ENCODE assay signal across 8 mouse cellular contexts in the genomic region with DNA sequence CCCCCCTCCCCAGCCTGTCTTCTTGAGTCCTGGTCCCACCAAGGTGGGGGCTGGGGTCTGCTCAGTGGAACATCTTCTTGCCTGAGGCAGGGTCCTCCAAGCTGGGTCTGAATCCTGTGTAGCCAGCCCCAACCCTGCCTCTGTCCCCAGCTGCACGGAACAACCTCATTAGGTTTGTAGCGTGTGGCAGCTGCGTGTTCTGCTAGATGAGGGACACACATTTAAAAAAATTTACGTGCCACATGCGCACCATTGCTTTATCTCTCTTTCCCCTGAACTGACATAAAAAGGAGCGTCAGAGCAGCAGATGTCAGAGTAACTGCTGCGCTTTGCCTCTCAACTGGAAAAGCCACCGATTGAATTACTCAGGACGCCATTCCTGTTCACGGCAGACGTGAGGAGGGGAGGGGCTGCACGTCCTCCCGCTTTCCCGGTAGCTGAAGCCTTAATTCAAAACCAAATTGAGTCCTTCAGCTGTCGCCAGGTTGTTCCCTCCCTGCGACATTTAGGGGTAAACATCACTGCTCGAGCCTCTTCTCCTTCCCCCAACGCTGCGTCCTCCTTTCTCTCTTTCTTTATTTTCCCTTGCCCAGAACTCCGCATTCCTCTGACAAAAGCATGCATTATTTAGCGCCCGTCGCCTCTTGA.
DNase-seq lines count a peak whose midpoint lies in the region; ATAC-seq lines count a peak whose summit lies in the region.

No protein-coding gene starts in this region.

- H3K27ac ChIP-seq in heart, embryonic 16.5 days (ENCODE audit: low read length), result no peak overlapping the region
- peak overlapping the region; percentile 31 for H3K27ac ChIP-seq in hindbrain, embryonic 16.5 days (ENCODE audit: low read depth, low read length)
- H3K27ac ChIP-seq in neural tube, embryonic 11.5 days (ENCODE audit: low read depth, low read length), result peak overlapping the region; percentile 7; the same call in 1 of the 2 replicates

- H3K9me3 ChIP-seq in heart, embryonic 16.5 days (replicated peaks; ENCODE audit: control insufficient read depth, low read length), result no peaks in the 10 kb centered on the region
- no peaks in the 10 kb centered on the region for H3K9me3 ChIP-seq in hindbrain, embryonic 16.5 days (ENCODE audit: control insufficient read depth, low read length)
- H3K9me3 ChIP-seq in neural tube, embryonic 11.5 days (ENCODE audit: control insufficient read depth, low read length), result no peaks in the 10 kb centered on the region

- peak overlapping the region; percentile 55 for H3K4me2 ChIP-seq in heart, embryonic 16.5 days (ENCODE audit: low read depth, low read length)
- peak overlapping the region; percentile 56 for H3K4me2 ChIP-seq in hindbrain, embryonic 16.5 days (ENCODE audit: low read length)
- peak overlapping the region; percentile 41 for H3K4me2 ChIP-seq in neural tube, embryonic 11.5 days (ENCODE audit: low read depth)

- ATAC-seq in heart, embryonic 16.5 days (replicated peaks; ENCODE audit: extremely low read depth, insufficient read depth, low FRiP score), result no peak
- peak; percentile 38 for ATAC-seq in hindbrain, embryonic 16.5 days
- ATAC-seq in neural tube, embryonic 11.5 days (ENCODE audit: insufficient read depth, low FRiP score, low TSS enrichment), result peak; percentile 83
- ATAC-seq in activated CD4-positive, CD25-positive, alpha-beta regulatory T cell, adult 4 months, result no peak

- no peak overlapping the region; the same call in 1 of the 2 replicates for H3K9ac ChIP-seq in heart, embryonic 16.5 days (ENCODE audit: low read length)
- H3K9ac ChIP-seq in hindbrain, embryonic 16.5 days (ENCODE audit: low read depth, low read length), result peak overlapping the region; percentile 12; the same call in 1 of the 2 replicates
- H3K9ac ChIP-seq in neural tube, embryonic 11.5 days (ENCODE audit: low read length), result no peak overlapping the region

- peaks cover 15% of the 10 kb centered on the region for H3K4me1 ChIP-seq in heart, embryonic 16.5 days (ENCODE audit: control insufficient read depth, insufficient read depth, low read length)
- H3K4me1 ChIP-seq in hindbrain, embryonic 16.5 days (ENCODE audit: control insufficient read depth, insufficient read depth, low read depth, low read length), result peaks cover 38% of the 10 kb centered on the region
- H3K4me1 ChIP-seq in neural tube, embryonic 11.5 days (ENCODE audit: control insufficient read depth, insufficient read depth, low read length), result peaks cover 10% of the 10 kb centered on the region; the same call in 1 of the 2 replicates

- 13% methylated on average over 23 of the region's 23 CpGs for WGBS in heart, embryonic 16.5 days
- WGBS in hindbrain, embryonic 16.5 days, result 2% methylated on average over 23 of the region's 23 CpGs
- 2% methylated on average over 23 of the region's 23 CpGs for WGBS in neural tube, embryonic 11.5 days

- no peaks in the 10 kb centered on the region for H3K36me3 ChIP-seq in heart, embryonic 16.5 days (ENCODE audit: control insufficient read depth, insufficient read depth)
- no peaks in the 10 kb centered on the region for H3K36me3 ChIP-seq in hindbrain, embryonic 16.5 days (ENCODE audit: control insufficient read depth, insufficient read depth, low read length)
- H3K36me3 ChIP-seq in neural tube, embryonic 11.5 days (ENCODE audit: control insufficient read depth, insufficient read depth, low read length), result no peaks in the 10 kb centered on the region

- peaks cover 2% of the 10 kb centered on the region; the same call in 1 of the 2 replicates for H3K27me3 ChIP-seq in heart, embryonic 16.5 days (ENCODE audit: control insufficient read depth, insufficient read depth, low read length)
- peaks cover 2% of the 10 kb centered on the region for H3K27me3 ChIP-seq in hindbrain, embryonic 16.5 days (replicated peaks; ENCODE audit: control insufficient read depth, insufficient read depth, low read length)
- H3K27me3 ChIP-seq in neural tube, embryonic 11.5 days (ENCODE audit: control insufficient read depth, insufficient read depth, low read length), result no peaks in the 10 kb centered on the region

- no peak for DNase-seq in heart, postnatal 14 days
- peak; percentile 69 for DNase-seq in embryo, embryonic 10 days (ENCODE audit: low spot score)
- DNase-seq in neural tube, embryonic 11.5 days (ENCODE audit: low spot score), result peak; percentile 62
- no peak for DNase-seq in cerebellum, adult 18-20 months
- DNase-seq in spleen, postnatal 4 days (ENCODE audit: low spot score in 2 of 2), result no peak

- intact Hi-C loops in heart, postnatal 14 days (cut with DNase I), result no loop called here

- peak overlapping the region; percentile 26 for H3K4me3 ChIP-seq in heart, embryonic 16.5 days (ENCODE audit: low read length)
- peak overlapping the region; percentile 26 for H3K4me3 ChIP-seq in hindbrain, embryonic 16.5 days (ENCODE audit: low read length)
- no peak overlapping the region for H3K4me3 ChIP-seq in neural tube, embryonic 11.5 days (ENCODE audit: low read depth, low read length)

Comparison
In these comparisons a context has a peak if more than half of its experiments do, and no peak if none do; other contexts are left out.
1. ATAC-seq: peak in hindbrain, embryonic 16.5 days (single experiment) and neural tube, embryonic 11.5 days (single experiment); none in heart, embryonic 16.5 days (single experiment) and activated CD4-positive, CD25-positive, alpha-beta regulatory T cell, adult 4 months (single experiment).
2. DNase-seq: peak in embryo, embryonic 10 days (single experiment) and neural tube, embryonic 11.5 days (single experiment); none in heart, postnatal 14 days (0 of 2), cerebellum, adult 18-20 months (0 of 2) and spleen, postnatal 4 days (0 of 2).
3. Peak in every context shown above with its lines, with median percentiles within 50 percentile points of each other: H3K4me2 ChIP-seq.